Mouse (Mus musculus): Measurements from ENCODE around the gene Ndufaf2.

Ndufaf2 gene

GRCm38 (mm10) chr13:108144086-108144485, 14.3 kb downstream of the Ndufaf2 start:
- no peak for DNase-seq (ENCODE audit: extremely low spot score, low read depth, low spot score)

GRCm38 (mm10) chr13:108138403-108138977, 19.9 kb downstream of the Ndufaf2 start:
- DNase-seq (ENCODE audit: extremely low spot score, low read depth, low spot score) = no peak

GRCm38 (mm10) chr13:108135617-108136016, 22.8 kb downstream of the Ndufaf2 start:
- no peak for DNase-seq (ENCODE audit: extremely low spot score, low read depth, low spot score)

GRCm38 (mm10) chr13:108132031-108132819, 26.2 kb downstream of the Ndufaf2 start:
- DNase-seq (ENCODE audit: extremely low spot score, low read depth, low spot score) = no peak

GRCm38 (mm10) chr13:108130737-108131136, 27.7 kb downstream of the Ndufaf2 start:
- DNase-seq (ENCODE audit: extremely low spot score, low read depth, low spot score) = no peak

- DNase-seq (ENCODE audit: extremely low spot score, low read depth, low spot score) = no peak
Observed at GRCm38 (mm10) chr13:108129070-108129469, 29.4 kb downstream of the Ndufaf2 start.

GRCm38 (mm10) chr13:108127883-108128282, 30.5 kb downstream of the Ndufaf2 start:
- DNase-seq (ENCODE audit: extremely low spot score, low read depth, low spot score) = no peak

- DNase-seq (ENCODE audit: extremely low spot score, low read depth, low spot score) = no peak
Observed at GRCm38 (mm10) chr13:108127130-108127529, 31.3 kb downstream of the Ndufaf2 start.

GRCm38 (mm10) chr13:108126246-108126645, 32.2 kb downstream of the Ndufaf2 start:
- DNase-seq (ENCODE audit: extremely low spot score, low read depth, low spot score) = no peak

GRCm38 (mm10) chr13:108124096-108124495, 34.3 kb downstream of the Ndufaf2 start:
- DNase-seq (ENCODE audit: extremely low spot score, low read depth, low spot score) = no peak

- DNase-seq (ENCODE audit: extremely low spot score, low read depth, low spot score) = no peak
Observed at GRCm38 (mm10) chr13:108123109-108123723, 35.2 kb downstream of the Ndufaf2 start.

- DNase-seq (ENCODE audit: extremely low spot score, low read depth, low spot score) = no peak
Observed at GRCm38 (mm10) chr13:108119411-108120310, 38.8 kb downstream of the Ndufaf2 start.

GRCm38 (mm10) chr13:108118188-108118587, 40.2 kb downstream of the Ndufaf2 start:
- DNase-seq (ENCODE audit: extremely low spot score, low read depth, low spot score) = no peak

- DNase-seq (ENCODE audit: extremely low spot score, low read depth, low spot score) = no peak
Observed at GRCm38 (mm10) chr13:108117654-108118053, 40.8 kb downstream of the Ndufaf2 start.

GRCm38 (mm10) chr13:108114257-108114656, 44.2 kb downstream of the Ndufaf2 start:
- no peak for DNase-seq (ENCODE audit: extremely low spot score, low read depth, low spot score)

- DNase-seq (ENCODE audit: extremely low spot score, low read depth, low spot score) = no peak
Observed at GRCm38 (mm10) chr13:108113536-108113935, 44.9 kb downstream of the Ndufaf2 start.

- DNase-seq (ENCODE audit: extremely low spot score, low read depth, low spot score) = no peak
Observed at GRCm38 (mm10) chr13:108110929-108111328, 47.5 kb downstream of the Ndufaf2 start.

GRCm38 (mm10) chr13:108100700-108101099, 57.7 kb downstream of the Ndufaf2 start:
- DNase-seq (ENCODE audit: extremely low spot score, low read depth, low spot score) = no peak

- DNase-seq (ENCODE audit: extremely low spot score, low read depth, low spot score) = no peak
Observed at GRCm38 (mm10) chr13:108096446-108096845, 62.0 kb downstream of the Ndufaf2 start.

- no peak for DNase-seq (ENCODE audit: extremely low spot score, low read depth, low spot score)
Observed at GRCm38 (mm10) chr13:108095617-108096016, 62.8 kb downstream of the Ndufaf2 start.

GRCm38 (mm10) chr13:108094681-108095080, 63.7 kb downstream of the Ndufaf2 start:
- DNase-seq (ENCODE audit: extremely low spot score, low read depth, low spot score) = no peak
